Mouse (Mus musculus) midbrain, embryonic 12.5 days (tissue): ENCODE measurements around the gene Myh14. TPM values are rescaled to one million over a fixed set of nuclear protein-coding genes. Genes with fewer than 3 reads are reported as not detected.
"Not testable (repeated sequence)": the region's sequence is repeated elsewhere in the genome, so short reads cannot be mapped to it uniquely, and the experiment has no call there.

Experiments
- ATAC-seq: fragments of 200-750 bp; cut with Nextera tagmentation; 2 replicates; pipeline ENCODE4 v1.8.0; 2017; ENCODE audit warnings: low read depth, moderate TSS enrichment, moderate library complexity; ENCODE audit not compliant: low FRiP score
- H3K27ac ChIP-seq: fragments of 300-500 bp; sonication (generic); replicated peaks from 2 replicates; pipeline ENCODE4 v1.5.1; 2016; ENCODE audit warnings: mild to moderate bottlenecking
- H3K27me3 ChIP-seq: fragments of 300-500 bp; sonication (generic); 2 replicates; pipeline ENCODE4 v1.6.1; 2016; ENCODE audit warnings: mild to moderate bottlenecking
- H3K36me3 ChIP-seq: fragments of 300-500 bp; sonication (generic); 2 replicates; pipeline ENCODE4 v1.6.1; 2016
- H3K4me1 ChIP-seq: fragments of 300-500 bp; sonication (generic); 2 replicates; pipeline ENCODE4 v1.6.1; 2016
- H3K4me2 ChIP-seq: fragments of 300-500 bp; sonication (generic); replicated peaks from 2 replicates; pipeline ENCODE4 v1.6.1; 2016; ENCODE audit warnings: mild to moderate bottlenecking, moderate library complexity
- H3K4me3 ChIP-seq: fragments of 300-500 bp; sonication (generic); 2 replicates; pipeline ENCODE4 v1.5.1; 2016; ENCODE audit warnings: mild to moderate bottlenecking
- H3K9ac ChIP-seq: fragments of 300-500 bp; sonication (generic); replicated peaks from 2 replicates; pipeline ENCODE4 v1.6.1; 2016; ENCODE audit warnings: mild to moderate bottlenecking, moderate library complexity
- H3K9me3 ChIP-seq: fragments of 300-500 bp; sonication (generic); 2 replicates; pipeline ENCODE4 v1.6.1; 2016; ENCODE audit warnings: mild to moderate bottlenecking
- WGBS: fragments of 180-500 bp; shearing (Covaris S2); methylation state at CpG from one replicate; pipeline ENCODE4 v1.1.7; 2016; 5-methylcytosine and 5-hydroxymethylcytosine counted together
- polyA plus RNA-seq: library from polyadenylated mRNA; unstranded; fragments of >200 nt; fragmentation: Nextera tagmentation; extraction: Ambion mirVana; gene quantifications from 2 replicates; pipeline ENCODE4 v1.2.1, GENCODE M21; 2016

Myh14 gene
- polyA plus RNA-seq = 1.9 and 2.3 TPM in 2 replicates

DNA sequence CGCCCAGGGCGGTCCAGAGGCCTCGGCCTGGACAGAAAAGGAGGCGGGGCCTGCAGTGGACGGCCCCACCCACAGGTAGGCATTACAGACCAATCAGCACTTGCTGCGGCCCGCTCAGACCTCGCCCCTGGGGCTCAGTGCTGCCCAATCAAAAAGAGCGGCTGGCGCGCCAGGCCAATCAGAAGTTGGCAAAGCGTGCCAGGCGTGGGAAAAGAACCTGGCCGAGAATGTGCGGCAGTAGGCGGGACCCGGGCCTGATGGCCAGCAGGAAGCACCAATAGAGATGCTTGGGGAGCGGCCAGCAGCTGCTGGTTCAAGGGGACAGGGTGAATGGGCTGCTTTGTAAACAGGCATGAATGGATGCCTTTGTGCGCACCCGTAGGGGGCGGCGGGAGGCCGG, at the start of gene Myh14:
Gene Myh14 (minus strand): TSS at position 41 of the 400 bp plus-strand sequence.
- peak within 1 kb of the TSS; percentile 28 for H3K4me3 ChIP-seq
- 0 out of 2 replicates have a peak, but pooled peaks cover 4% of the 10 kb centered on the region for H3K9me3 ChIP-seq
- H3K27ac ChIP-seq = peak within 1 kb of the TSS; percentile 58; the same call in 1 of the 2 replicates
- peak within 1 kb of the TSS; percentile 55 for H3K4me2 ChIP-seq
- H3K27me3 ChIP-seq = peaks cover 50% of the 10 kb centered on the region
- H3K4me1 ChIP-seq = peaks cover 15% of the 10 kb centered on the region
- H3K9ac ChIP-seq = no peak within 1 kb of the TSS; the same call in 1 of the 2 replicates
- H3K36me3 ChIP-seq = no peaks in the 10 kb centered on the region
- ATAC-seq = peak; percentile 98
- 0% methylated on average over 23 of the region's 23 CpGs for WGBS

DNA sequence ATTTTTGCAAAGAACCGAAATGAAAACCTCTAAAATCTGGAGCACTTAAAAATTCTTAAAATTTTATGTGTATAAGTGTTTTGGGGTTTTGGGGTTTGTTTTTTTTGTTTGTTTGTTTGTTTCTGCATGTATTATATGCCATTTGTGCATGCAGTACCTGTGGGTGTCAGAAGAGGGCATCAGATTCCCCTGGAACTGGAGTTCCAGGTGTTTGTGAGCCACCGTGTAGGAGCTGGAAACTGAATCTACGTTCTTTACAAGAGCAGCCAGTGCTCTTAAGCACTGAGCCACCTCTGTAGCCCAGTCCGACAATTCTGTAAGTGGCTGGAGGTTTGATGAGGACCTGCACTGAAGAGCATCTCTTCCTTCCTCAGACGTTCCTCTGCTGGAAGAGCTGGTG, 39.2 kb upstream of the Myh14 start:
- H3K9ac ChIP-seq = no peak overlapping the region
- no peaks in the 10 kb centered on the region for H3K27me3 ChIP-seq
- no peak for ATAC-seq
- WGBS = 82% methylated on average over 5 of the region's 5 CpGs
- H3K36me3 ChIP-seq = no peaks in the 10 kb centered on the region
- no peak overlapping the region for H3K27ac ChIP-seq
- H3K4me1 ChIP-seq = no peaks in the 10 kb centered on the region
- H3K4me3 ChIP-seq = no peak overlapping the region
- H3K4me2 ChIP-seq = no peak overlapping the region
- H3K9me3 ChIP-seq = peaks cover 5% of the 10 kb centered on the region; the same call in 1 of the 2 replicates

DNA sequence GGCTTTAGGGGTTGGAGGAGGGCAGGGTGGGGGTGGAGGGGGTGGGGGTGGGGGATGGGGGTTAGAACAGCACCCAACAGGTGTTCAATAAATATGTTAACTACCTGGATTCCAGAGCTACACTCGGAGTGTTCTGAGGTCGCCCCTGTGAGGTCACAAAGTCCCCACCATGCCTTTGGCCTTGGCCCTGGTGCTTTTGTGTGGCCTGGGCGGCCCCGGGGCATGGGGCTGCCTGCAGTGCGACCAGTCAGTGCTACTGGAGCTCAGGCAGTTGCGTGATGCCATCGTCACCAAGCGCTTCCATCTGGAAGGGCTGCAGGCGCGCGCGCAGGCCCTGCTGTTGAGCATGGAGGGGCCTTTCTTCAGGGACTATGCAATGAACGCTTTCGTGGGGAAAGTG, 37.9 kb upstream of the Myh14 start, which contains the start of gene Izumo2:
Gene Izumo2 (plus strand): TSS at position 169 of the 400 bp plus-strand sequence.
- Histone ChIP-seq H3K9ac (no peak within 1 kb of the TSS), H3K36me3 (no peaks in the 10 kb centered on the region), H3K27ac (no peak within 1 kb of the TSS), H3K27me3 (no peaks in the 10 kb centered on the region), H3K9me3 (peaks cover 6% of the 10 kb centered on the region; the same call in 1 of the 2 replicates), H3K4me2 (no peak within 1 kb of the TSS), H3K4me1 (no peaks in the 10 kb centered on the region), H3K4me3 (no peak within 1 kb of the TSS)
- no peak for ATAC-seq
- WGBS = 77% methylated on average over 14 of the region's 14 CpGs

DNA sequence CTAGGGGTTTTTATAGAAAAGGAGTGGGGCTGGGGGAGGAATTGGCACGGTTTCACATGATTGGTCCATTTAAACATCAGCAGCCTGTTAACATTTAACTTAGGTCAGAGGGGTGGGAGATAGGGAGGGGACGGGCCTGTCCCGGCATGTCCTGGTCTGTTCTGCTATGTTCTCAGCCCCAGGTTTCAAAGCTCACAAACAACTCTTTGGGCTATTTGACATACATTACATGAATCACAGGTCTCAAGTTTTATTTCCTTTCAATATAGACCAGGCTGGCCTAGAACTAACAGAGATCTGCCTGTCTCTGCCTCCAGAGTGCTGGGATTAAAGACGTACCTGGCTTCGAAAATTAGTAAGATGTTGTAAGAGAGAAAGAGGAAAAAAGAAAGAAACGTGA, 37.5 kb upstream of the Myh14 start:
- H3K4me2 ChIP-seq, H3K4me3 ChIP-seq, H3K4me1 ChIP-seq, H3K9ac ChIP-seq, H3K27me3 ChIP-seq, ATAC-seq, H3K27ac ChIP-seq, H3K36me3 ChIP-seq, H3K9me3 ChIP-seq: not testable (repeated sequence)
- 88% methylated on average over 6 of the region's 6 CpGs for WGBS

DNA sequence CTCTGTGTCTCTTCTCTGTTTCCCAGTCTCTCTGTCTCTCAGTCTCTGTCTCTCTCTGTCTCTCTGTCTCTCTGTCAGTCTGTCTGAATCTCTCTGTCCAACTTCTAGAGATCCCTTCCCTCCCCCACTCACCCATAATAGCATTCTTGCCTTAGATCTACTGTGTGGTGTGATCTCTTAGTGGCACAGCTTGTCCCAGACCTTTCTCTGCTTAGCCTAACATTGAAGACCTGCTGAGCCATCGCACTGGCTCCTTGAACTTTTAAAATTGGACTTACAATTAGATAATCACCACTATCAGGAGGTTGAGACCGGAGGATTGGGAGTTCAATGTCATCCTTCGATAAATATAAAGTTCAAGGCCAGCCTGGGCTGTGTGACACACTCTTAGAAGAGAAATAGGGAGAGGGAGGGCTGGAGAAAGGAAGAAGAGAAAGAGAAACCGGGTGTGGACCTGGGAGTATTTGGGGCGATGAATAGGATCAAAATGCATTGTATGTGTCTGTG, 36.6 kb upstream of the Myh14 start:
- Histone ChIP-seq H3K9me3 (peaks cover 6% of the 10 kb centered on the region; the same call in 1 of the 2 replicates), H3K27me3 (no peaks in the 10 kb centered on the region), H3K4me3 (no peak overlapping the region), H3K27ac (no peak overlapping the region), H3K4me1 (peaks cover under 1% of the 10 kb centered on the region; the same call in 1 of the 2 replicates), H3K4me2 (no peak overlapping the region), H3K9ac (no peak overlapping the region), H3K36me3 (no peaks in the 10 kb centered on the region)
- ATAC-seq = no peak
- WGBS = 90% methylated on average over 5 of the region's 5 CpGs

DNA sequence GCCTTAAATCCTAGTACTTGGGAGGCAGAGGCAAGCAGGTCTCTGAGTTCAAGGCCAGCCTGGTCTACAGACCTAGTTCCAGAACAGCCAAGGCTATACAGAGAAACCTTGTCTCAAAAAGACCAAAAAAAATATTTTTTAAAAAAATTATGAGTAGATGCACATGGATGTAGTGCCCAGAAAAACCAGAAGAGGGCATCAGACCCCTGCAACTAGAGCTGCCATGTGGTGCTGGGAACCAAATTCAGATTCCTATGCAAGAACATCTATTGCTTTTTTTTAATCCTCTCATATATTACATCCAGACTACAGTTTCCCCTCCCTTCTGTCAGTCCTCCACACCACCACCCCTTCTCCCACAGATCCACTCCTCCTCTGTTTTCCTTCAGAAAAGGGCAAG, 35.7 kb upstream of the Myh14 start:
- Histone ChIP-seq H3K36me3 (no peaks in the 10 kb centered on the region), H3K4me2 (no peak overlapping the region)
- ATAC-seq = no peak

DNA sequence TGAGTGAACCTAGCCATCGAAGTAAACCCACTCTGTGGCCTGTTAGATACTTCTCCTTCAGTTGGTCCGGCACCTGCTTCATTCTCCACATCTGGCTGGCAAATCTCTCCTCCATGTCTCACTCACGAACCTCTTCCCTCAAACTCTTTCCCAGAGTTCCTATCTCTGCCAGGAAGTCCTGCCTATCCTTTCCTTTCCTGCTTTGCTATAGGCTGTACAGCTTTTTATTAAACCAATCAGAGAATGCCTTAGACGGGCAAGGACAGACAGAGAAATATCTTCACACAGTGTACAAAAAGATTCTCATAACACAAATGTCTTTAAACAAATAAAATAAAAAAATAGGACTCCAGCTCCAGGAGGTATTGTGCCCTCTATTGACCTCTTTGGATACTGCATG, 34.4 kb upstream of the Myh14 start:
- H3K9me3 ChIP-seq = peaks cover 6% of the 10 kb centered on the region; the same call in 1 of the 2 replicates
- no peak overlapping the region for H3K4me2 ChIP-seq
- no peak for ATAC-seq
- H3K27ac ChIP-seq = no peak overlapping the region
- H3K9ac ChIP-seq = no peak overlapping the region
- no peaks in the 10 kb centered on the region for H3K27me3 ChIP-seq
- peaks cover 9% of the 10 kb centered on the region for H3K4me1 ChIP-seq
- no peak overlapping the region for H3K4me3 ChIP-seq
- no peaks in the 10 kb centered on the region for H3K36me3 ChIP-seq
- 90% methylated on average over 4 of the region's 4 CpGs for WGBS

More for the DNA sequence above, 35.7 kb upstream of the Myh14 start:
- H3K4me1 ChIP-seq = peaks cover 9% of the 10 kb centered on the region
- H3K27ac ChIP-seq = no peak overlapping the region
- no peak overlapping the region for H3K9ac ChIP-seq
- peaks cover 6% of the 10 kb centered on the region; the same call in 1 of the 2 replicates for H3K9me3 ChIP-seq
- no peaks in the 10 kb centered on the region for H3K27me3 ChIP-seq
- H3K4me3 ChIP-seq = no peak overlapping the region

DNA sequence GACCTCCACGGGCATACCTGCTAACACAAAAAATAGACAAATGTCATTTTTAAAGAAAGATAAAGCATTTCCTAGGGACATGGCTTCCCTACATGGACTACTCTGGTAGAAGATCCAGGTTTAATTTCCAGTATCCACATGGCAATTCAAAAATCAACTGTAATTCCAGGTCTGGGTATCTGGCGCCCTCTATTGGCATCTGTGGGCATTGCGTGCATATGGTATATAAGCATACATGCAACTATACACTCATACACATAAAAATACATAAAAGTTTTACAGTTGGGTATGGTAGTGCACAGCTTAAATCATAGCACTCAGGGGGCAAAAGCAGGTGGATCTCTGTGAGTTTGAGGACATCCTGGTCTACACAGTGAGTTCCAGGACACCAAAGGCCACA, 33.7 kb upstream of the Myh14 start:
- Histone ChIP-seq H3K4me3 (no peak overlapping the region), H3K36me3 (no peaks in the 10 kb centered on the region), H3K27me3 (no peaks in the 10 kb centered on the region), H3K9ac (no peak overlapping the region), H3K27ac (no peak overlapping the region), H3K4me1 (peaks cover 9% of the 10 kb centered on the region), H3K9me3 (peaks cover 6% of the 10 kb centered on the region; the same call in 1 of the 2 replicates), H3K4me2 (no peak overlapping the region)
- ATAC-seq = no peak
- 54% methylated on average over 3 of the region's 3 CpGs for WGBS

DNA sequence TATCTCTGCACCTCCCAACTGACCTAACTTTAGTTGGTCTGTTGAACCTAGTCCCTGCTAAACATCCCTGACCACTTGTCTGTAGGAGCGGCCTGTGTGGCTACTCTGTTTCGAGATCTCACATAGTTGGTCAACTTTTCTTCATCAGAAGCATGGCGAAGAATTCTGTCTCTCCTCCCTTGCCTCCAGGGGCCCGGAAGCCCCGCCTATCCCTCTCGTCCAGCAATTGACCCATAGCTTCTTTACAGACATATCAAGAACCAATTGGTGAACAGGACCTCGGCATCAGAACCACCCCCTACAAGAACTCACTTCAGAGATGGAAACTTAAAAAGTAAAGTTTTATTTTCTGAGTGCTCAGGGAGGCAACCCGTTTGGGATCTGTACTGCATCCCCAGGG, 32.3 kb upstream of the Myh14 start:
- Histone ChIP-seq H3K4me3 (no peak overlapping the region), H3K27ac (no peak overlapping the region), H3K4me2 (no peak overlapping the region), H3K9me3 (peaks cover 6% of the 10 kb centered on the region; the same call in 1 of the 2 replicates), H3K27me3 (0 out of 2 replicates have a peak, but pooled peaks cover under 1% of the 10 kb centered on the region), H3K36me3 (no peaks in the 10 kb centered on the region), H3K4me1 (peaks cover 9% of the 10 kb centered on the region), H3K9ac (no peak overlapping the region)
- WGBS = 82% methylated on average over 8 of the region's 8 CpGs
- ATAC-seq = no peak

DNA sequence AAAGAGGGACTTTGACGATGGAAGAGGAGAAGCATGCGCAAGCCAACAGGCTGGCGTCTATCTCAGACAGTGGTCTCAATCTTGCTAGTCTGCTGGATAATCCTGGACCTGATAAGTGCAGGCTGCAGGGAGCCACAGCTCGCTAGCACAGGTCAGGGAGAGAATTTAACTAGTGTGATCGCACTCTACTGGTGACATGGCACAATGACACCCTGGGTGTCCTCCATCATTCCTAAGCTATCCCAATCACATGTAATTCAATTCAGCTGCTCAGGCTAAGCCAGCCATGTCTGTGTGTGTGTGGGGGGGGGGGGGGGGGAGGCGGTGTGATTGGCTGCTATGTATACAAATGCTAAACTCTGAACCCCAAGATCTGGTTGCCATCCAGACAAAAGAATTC, 31.3 kb upstream of the Myh14 start:
- peak; percentile 54; the same call in 1 of the 2 replicates for ATAC-seq
- Histone ChIP-seq H3K27me3 (peaks cover 10% of the 10 kb centered on the region; the same call in 1 of the 2 replicates), H3K27ac (no peak overlapping the region), H3K4me1 (peaks cover 14% of the 10 kb centered on the region), H3K9me3 (peaks cover 6% of the 10 kb centered on the region; the same call in 1 of the 2 replicates), H3K36me3 (no peaks in the 10 kb centered on the region), H3K4me3 (no peak overlapping the region), H3K4me2 (no peak overlapping the region), H3K9ac (no peak overlapping the region)
- 5% methylated on average over 5 of the region's 6 CpGs for WGBS

DNA sequence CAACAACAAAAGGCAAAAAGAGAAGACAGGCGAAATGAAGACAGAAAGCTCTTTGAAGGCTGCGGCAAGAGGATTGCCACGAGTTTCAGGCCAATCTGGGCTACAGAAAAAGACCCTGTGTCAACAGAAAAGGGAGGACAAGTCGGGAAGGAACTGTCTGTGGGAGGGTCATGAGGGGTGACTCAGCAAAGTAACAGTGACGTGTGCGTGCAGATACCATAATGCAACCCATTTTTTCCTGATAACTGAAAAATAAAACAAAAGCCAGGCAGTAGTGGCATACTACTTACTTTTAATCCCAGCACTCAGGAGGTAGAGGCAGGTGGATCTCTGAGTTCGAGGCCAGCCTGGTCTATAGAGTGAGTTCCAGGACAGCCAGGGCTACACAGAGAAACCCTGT, 27.3 kb upstream of the Myh14 start:
- Histone ChIP-seq H3K27me3 (peaks cover 17% of the 10 kb centered on the region), H3K4me3 (no peak overlapping the region), H3K27ac (no peak overlapping the region), H3K9ac (no peak overlapping the region), H3K4me1 (peaks cover 14% of the 10 kb centered on the region), H3K36me3 (no peaks in the 10 kb centered on the region), H3K4me2 (no peak overlapping the region), H3K9me3 (no peaks in the 10 kb centered on the region)
- no peak for ATAC-seq
- 69% methylated on average over 7 of the region's 7 CpGs for WGBS

DNA sequence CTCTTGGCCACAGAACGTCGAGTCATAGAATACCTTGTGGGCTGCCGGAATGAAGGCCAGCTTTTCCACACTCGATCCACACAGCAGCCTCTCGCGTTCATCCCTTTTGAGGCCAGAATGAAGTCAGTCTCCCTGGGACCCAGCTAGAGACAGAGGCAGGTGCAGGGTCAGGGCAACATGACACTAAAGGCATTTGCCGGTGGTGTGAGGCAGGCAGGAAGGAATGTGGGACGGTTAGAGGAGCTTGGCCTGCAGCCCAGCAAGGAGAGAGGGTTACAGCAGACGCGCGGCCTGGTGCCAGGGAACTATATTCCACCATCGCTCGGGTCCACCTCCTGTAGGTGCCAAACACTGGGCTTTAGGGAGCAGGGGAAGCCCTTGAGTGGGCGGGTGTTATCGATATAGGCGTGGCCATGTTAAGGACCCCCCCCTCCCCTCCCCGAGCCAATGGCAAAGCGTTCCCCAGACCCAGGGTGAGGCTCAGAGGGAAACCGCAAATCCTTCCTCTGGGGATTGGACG, 26.6 kb upstream of the Myh14 start:
- Histone ChIP-seq H3K27me3 (peaks cover 17% of the 10 kb centered on the region), H3K9ac (no peak overlapping the region), H3K9me3 (no peaks in the 10 kb centered on the region), H3K4me1 (peaks cover 14% of the 10 kb centered on the region), H3K36me3 (no peaks in the 10 kb centered on the region), H3K4me2 (no peak overlapping the region), H3K27ac (no peak overlapping the region), H3K4me3 (no peak overlapping the region)
- no peak for ATAC-seq
- WGBS = 16% methylated on average over 19 of the region's 20 CpGs
